Mouse (Mus musculus): ENCODE measurements around the gene Marc1.

- no peak for TF ChIP-seq CTCF (IDR thresholded peaks at IDR 0.05; ENCODE audit: low read depth)
- TF ChIP-seq EP300 (IDR thresholded peaks at IDR 0.05; ENCODE audit: low read depth) = no peak
Observed at GRCm38 (mm10) chr1:184846092-184846750, 35.1 kb upstream of the Marc1 start, which contains the start of gene Marc2.
